Mouse (Mus musculus): ENCODE results near the gene Tmem209. TPM values are rescaled to one million over a fixed set of nuclear protein-coding genes. Genes with fewer than 3 reads are reported as not detected.

Tmem209 gene
- polyA plus RNA-seq (2016; fragmentation: Nextera tagmentation; extraction: Ambion mirVana): 37.8 and 38.6 TPM in 2 replicates

- Histone ChIP-seq H3K27me3 (no peaks in the 10 kb centered on the region), H3K36me3 (peaks cover 14% of the 10 kb centered on the region), H3K4me3 (peak within 1 kb of the TSS; percentile 55), H3K9ac (peak within 1 kb of the TSS; percentile 65), H3K9me3 (no peaks in the 10 kb centered on the region), H3K27ac (peak within 1 kb of the TSS; percentile 99), H3K4me1 (peaks cover 13% of the 10 kb centered on the region), H3K4me2 (replicated peaks) (peak within 1 kb of the TSS; percentile 57)
- ATAC-seq (ENCODE audit: insufficient number of reproducible peaks, insufficient read depth, low FRiP score, low TSS enrichment): peak; percentile 96
- under 1% methylated on average over 37 of the region's 37 CpGs for WGBS
Observed at GRCm38 (mm10) chr6:30509265-30510239, at the start of gene Tmem209, which contains the start of gene Ssmem1. Gene Tmem209 (minus strand): TSS chr6:30509783. Gene Ssmem1 (plus strand): TSS chr6:30509849.

DNA sequence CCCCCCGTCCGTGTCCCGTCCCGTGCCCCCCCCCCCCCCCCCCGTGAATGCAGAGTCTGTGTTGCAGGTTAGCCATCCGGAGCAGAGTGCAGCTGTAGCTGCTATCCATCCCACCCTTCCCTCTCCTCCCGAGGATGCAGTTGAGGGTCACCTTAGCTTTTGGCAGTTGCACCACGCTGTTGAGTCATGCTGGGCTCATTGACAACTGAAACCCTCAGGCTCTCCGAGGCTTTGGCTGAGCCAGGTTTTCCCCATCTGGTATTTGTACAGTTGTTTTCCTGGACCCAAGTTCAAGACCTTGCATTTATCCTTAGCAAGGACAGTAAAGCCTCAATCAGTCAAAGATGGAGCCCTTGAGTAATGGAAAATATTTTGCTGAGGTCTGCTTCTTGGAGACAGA is 46.5 kb upstream of the Tmem209 start:
- peaks cover 20% of the 10 kb centered on the region for H3K4me1 ChIP-seq
- H3K9me3 ChIP-seq: no peaks in the 10 kb centered on the region
- WGBS: 10% methylated on average over 4 of the region's 9 CpGs
- no peaks in the 10 kb centered on the region for H3K36me3 ChIP-seq
- H3K4me2 ChIP-seq (replicated peaks): no peak overlapping the region
- ATAC-seq (ENCODE audit: insufficient number of reproducible peaks, insufficient read depth, low FRiP score, low TSS enrichment): no peak
- no peak overlapping the region for H3K4me3 ChIP-seq
- H3K27me3 ChIP-seq: no peaks in the 10 kb centered on the region
- H3K9ac ChIP-seq: no peak overlapping the region
- H3K27ac ChIP-seq: no peak overlapping the region

DNA sequence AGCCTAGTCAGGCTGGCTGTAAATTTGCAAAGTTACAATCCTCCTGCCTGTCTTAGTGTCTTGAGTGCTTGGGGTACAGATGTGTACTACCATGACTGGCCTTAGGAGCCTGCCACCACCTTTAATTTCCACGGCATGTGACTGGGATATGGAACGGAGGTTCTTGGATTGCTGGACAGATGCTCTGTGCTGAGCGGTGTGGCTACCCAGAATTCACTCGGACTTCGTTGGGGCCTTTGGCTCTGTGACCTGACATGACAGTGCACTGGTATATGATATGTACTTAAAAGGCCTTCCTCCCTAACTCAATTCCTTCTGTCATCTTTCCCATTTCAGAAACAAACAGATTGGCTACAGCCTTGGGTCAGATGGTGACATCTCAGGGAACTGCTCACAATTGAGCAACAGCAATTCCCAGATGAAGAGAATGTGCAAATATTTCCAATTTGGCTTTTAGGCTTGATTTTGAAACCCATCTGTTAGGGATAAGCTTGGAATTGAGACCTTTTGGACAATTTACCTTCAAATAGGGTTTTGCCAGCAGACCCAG is 45.1 kb upstream of the Tmem209 start:
- Histone ChIP-seq H3K4me3 (no peak overlapping the region), H3K9me3 (no peaks in the 10 kb centered on the region), H3K27me3 (no peaks in the 10 kb centered on the region), H3K36me3 (no peaks in the 10 kb centered on the region), H3K4me2 (replicated peaks) (no peak overlapping the region), H3K9ac (no peak overlapping the region), H3K4me1 (peaks cover 23% of the 10 kb centered on the region), H3K27ac (no peak overlapping the region)
- WGBS: 88% methylated on average over 5 of the region's 5 CpGs
- no peak for ATAC-seq (ENCODE audit: insufficient number of reproducible peaks, insufficient read depth, low FRiP score, low TSS enrichment)

DNA sequence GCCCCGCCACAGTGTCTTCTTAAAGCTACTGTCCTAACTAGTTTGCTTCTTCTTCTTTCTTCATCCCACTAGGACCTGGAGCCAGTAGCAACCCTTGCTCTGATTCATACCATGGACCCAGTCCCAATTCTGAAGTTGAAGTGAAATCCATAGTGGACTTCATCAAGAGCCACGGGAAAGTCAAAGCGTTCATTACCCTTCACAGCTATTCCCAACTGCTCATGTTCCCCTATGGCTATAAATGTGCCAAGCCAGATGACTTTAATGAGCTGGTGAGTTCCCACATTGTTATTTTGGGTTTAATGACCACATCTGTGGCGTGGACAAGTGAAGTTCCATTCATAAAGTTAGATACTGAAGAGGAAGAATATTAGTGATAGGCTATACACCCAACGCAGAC is 44.5 kb upstream of the Tmem209 start:
- no peak overlapping the region for H3K4me3 ChIP-seq
- WGBS: 89% methylated on average over 5 of the region's 5 CpGs
- H3K4me2 ChIP-seq (replicated peaks): no peak overlapping the region
- no peaks in the 10 kb centered on the region for H3K27me3 ChIP-seq
- no peak overlapping the region for H3K9ac ChIP-seq
- no peak for ATAC-seq (ENCODE audit: insufficient number of reproducible peaks, insufficient read depth, low FRiP score, low TSS enrichment)
- H3K27ac ChIP-seq: peak overlapping the region; percentile 18; the same call in 1 of the 2 replicates
- H3K9me3 ChIP-seq: no peaks in the 10 kb centered on the region
- H3K36me3 ChIP-seq: no peaks in the 10 kb centered on the region
- peaks cover 26% of the 10 kb centered on the region for H3K4me1 ChIP-seq

- H3K36me3 ChIP-seq: no peaks in the 10 kb centered on the region
- H3K4me3 ChIP-seq: no peak overlapping the region
- no peak overlapping the region for H3K9ac ChIP-seq
- 65% methylated on average over 7 of the region's 7 CpGs for WGBS
- no peak for ATAC-seq (ENCODE audit: insufficient number of reproducible peaks, insufficient read depth, low FRiP score, low TSS enrichment)
- H3K27ac ChIP-seq: peak overlapping the region; percentile 18; the same call in 1 of the 2 replicates
- no peaks in the 10 kb centered on the region for H3K9me3 ChIP-seq
- peaks cover 31% of the 10 kb centered on the region for H3K4me1 ChIP-seq
- no peak overlapping the region for H3K4me2 ChIP-seq (replicated peaks)
- H3K27me3 ChIP-seq: no peaks in the 10 kb centered on the region
Observed at GRCm38 (mm10) chr6:30553381-30554010, 43.9 kb upstream of the Tmem209 start.

DNA sequence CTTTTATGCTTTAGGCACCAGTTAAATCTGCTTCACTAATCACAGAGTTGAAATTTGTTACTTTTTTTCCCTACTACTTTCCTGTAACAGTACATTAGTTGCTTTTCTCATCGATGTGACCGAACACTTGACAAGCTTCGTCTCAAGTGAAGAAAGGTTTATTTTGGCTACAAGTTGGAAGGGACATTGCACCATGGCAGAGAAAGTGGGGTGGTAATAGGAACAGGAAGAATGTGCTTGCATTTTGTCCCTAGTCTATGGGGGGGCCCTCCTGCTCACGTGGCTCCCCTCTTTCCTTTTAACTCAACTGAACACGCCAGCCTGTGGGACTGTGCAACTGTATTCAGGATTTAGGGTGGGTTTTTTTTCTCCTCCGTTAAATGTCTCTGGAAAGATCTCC is 43.0 kb upstream of the Tmem209 start:
- H3K27me3 ChIP-seq: no peaks in the 10 kb centered on the region
- WGBS: 55% methylated on average over 6 of the region's 6 CpGs
- no peak overlapping the region for H3K4me2 ChIP-seq (replicated peaks)
- H3K9me3 ChIP-seq: no peaks in the 10 kb centered on the region
- no peaks in the 10 kb centered on the region for H3K36me3 ChIP-seq
- peaks cover 40% of the 10 kb centered on the region for H3K4me1 ChIP-seq
- H3K9ac ChIP-seq: no peak overlapping the region
- H3K4me3 ChIP-seq: no peak overlapping the region
- ATAC-seq (ENCODE audit: insufficient number of reproducible peaks, insufficient read depth, low FRiP score, low TSS enrichment): no peak
- peak overlapping the region; percentile 81 for H3K27ac ChIP-seq

DNA sequence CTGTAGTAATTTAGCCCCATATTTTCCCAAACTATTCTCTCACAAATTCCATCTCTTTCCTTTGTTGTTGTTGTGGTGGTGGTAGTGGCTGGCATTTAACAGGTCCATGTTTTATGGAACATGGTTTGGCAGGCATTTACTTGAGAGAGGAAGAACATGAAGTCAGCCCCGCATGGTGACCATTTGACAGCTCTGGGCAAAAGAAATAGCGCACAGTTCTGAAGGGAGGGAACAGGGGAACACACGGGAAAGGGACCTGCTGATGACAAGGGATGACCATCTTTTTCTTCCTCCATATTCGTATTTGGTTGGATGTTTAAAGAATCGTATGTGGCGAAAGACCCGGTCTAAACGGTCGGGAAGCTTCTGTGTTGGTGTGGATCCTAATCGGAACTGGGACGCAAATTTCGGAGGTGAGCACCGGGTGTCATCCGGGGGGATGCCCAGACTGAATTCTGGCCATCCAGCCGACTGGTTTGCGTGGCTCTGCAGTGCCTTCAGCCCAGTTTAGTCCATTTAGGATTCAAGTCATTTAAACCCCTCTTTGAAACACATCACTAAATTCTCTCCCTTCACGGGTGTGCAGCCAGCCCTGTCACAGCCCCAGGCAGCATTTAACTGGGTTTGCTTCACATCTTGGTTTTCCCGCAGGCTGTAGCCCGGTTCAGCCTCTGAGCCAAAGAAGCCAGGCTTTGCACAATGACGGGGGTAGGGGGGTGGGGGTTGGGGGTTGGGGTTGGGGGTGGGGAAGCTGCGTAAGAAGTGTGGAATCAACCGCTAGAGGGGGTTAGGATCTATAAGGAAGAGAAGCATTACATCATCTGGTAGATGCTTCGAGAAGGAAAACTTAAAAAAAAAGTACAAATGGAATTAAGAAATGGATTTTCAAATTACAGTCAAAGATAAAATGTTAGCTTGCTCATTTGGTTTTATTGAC is 42.3 kb upstream of the Tmem209 start:
- Histone ChIP-seq H3K4me3 (0 out of 2 replicates have a peak overlapping the region, but pooled peaks have one; percentile 4), H3K9me3 (no peaks in the 10 kb centered on the region), H3K27ac (peak overlapping the region; percentile 81), H3K4me1 (peaks cover 42% of the 10 kb centered on the region), H3K36me3 (no peaks in the 10 kb centered on the region), H3K4me2 (replicated peaks) (peak overlapping the region; percentile 30), H3K27me3 (no peaks in the 10 kb centered on the region), H3K9ac (peak overlapping the region; percentile 44; the same call in 1 of the 2 replicates)
- no peak for ATAC-seq (ENCODE audit: insufficient number of reproducible peaks, insufficient read depth, low FRiP score, low TSS enrichment)
- 24% methylated on average over 23 of the region's 23 CpGs for WGBS

DNA sequence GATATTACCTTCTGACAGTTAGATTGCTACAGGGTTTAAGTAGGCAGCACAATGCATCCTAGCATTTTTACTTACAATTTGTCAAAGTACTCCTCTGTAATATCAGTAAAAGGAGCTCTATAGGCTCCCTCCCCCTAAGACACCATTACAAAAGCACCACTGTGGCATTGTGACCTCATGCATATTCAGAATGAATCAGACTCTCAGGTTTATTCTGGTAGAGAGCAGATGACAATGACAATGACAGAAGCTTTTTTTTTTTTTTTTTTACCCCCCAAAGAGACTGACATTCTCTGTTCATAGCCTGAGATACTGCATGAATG is 41.6 kb upstream of the Tmem209 start:
- H3K4me2 ChIP-seq (replicated peaks): no peak overlapping the region
- H3K27me3 ChIP-seq: no peaks in the 10 kb centered on the region
- H3K9ac ChIP-seq: no peak overlapping the region
- peak overlapping the region; percentile 78 for H3K27ac ChIP-seq
- peaks cover 49% of the 10 kb centered on the region for H3K4me1 ChIP-seq
- H3K9me3 ChIP-seq: no peaks in the 10 kb centered on the region
- no peaks in the 10 kb centered on the region for H3K36me3 ChIP-seq
- no peak overlapping the region for H3K4me3 ChIP-seq
- no peak for ATAC-seq (ENCODE audit: insufficient number of reproducible peaks, insufficient read depth, low FRiP score, low TSS enrichment)

DNA sequence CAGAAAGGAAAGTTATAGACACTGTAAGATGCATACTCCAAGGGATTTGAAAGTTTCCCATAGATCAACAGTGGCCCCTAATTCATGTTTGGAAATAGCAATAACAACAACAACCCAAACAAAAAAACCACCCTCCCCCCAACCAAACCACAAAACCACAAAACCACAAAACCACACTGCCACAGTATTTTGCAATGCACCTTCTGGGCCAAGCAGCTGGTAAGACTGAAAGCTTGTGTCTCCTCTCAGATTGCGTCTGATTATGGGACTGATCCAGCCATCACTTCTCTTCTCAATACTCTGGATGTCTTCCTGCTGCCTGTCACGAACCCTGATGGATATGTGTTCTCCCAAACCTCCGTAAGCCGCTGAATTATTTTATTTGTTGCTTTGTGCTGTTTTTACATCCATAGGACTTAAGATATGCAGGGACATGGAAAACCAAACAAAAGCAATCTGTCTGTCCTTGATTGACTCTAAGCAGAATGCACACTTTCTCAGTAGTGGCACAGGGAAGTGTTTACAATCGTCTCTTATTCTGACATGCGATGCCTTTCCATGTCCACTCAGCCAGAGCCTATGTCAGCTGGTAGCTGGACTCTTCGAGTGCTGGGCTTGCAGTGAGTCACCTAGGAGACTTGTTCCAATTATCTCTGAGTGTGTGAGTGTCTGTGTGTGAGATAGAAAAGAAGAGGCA is 41.1 kb upstream of the Tmem209 start:
- Histone ChIP-seq H3K9me3 (no peaks in the 10 kb centered on the region), H3K27ac (peak overlapping the region; percentile 78), H3K4me3 (no peak overlapping the region), H3K36me3 (no peaks in the 10 kb centered on the region), H3K4me2 (replicated peaks) (no peak overlapping the region), H3K9ac (no peak overlapping the region), H3K4me1 (peaks cover 53% of the 10 kb centered on the region), H3K27me3 (no peaks in the 10 kb centered on the region)
- 63% methylated on average over 7 of the region's 7 CpGs for WGBS
- ATAC-seq (ENCODE audit: insufficient number of reproducible peaks, insufficient read depth, low FRiP score, low TSS enrichment): no peak

DNA sequence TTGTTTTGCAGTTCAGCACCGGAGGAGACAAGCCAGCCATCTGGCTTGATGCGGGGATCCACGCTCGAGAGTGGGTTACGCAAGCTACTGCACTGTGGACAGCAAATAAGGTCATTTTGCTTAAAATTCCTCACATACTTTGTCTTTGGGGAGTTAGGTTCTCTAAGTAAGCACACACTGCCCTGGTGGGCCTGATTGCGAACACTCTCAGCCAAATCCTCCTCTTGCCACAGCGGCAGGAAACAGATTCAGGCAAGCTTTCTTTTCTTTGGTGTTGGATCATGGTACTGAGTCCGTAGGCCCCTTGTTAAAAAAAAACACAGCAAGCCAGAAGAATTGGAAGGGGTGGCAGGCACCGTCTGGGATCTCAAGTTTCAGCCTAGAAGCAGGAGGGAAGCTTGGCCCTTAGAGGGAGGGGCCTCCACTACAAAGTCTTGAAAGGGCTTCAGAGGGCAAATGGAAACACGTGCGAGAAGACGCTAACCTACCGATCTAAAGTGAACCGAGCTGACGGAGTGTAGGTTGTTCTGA is 39.7 kb upstream of the Tmem209 start:
- Histone ChIP-seq H3K4me3 (no peak overlapping the region), H3K27ac (peak overlapping the region; percentile 97), H3K27me3 (no peaks in the 10 kb centered on the region), H3K36me3 (no peaks in the 10 kb centered on the region), H3K9me3 (no peaks in the 10 kb centered on the region), H3K4me2 (replicated peaks) (peak overlapping the region; percentile 32), H3K4me1 (peaks cover 61% of the 10 kb centered on the region), H3K9ac (peak overlapping the region; percentile 6; the same call in 1 of the 2 replicates)
- peak; percentile 85 for ATAC-seq (ENCODE audit: insufficient number of reproducible peaks, insufficient read depth, low FRiP score, low TSS enrichment)
- WGBS: 1% methylated on average over 15 of the region's 15 CpGs

Measured in embryonic facial prominence, embryonic 12.5 days (tissue).